Mouse (Mus musculus): ENCODE measurements at regions not wholly inside any gene's neighbourhood (a gene's known extent, or its start where the extent isn't known, plus 50 kb on each side); places are given as distances from the start of the nearest gene placed in this dataset.

DNA sequence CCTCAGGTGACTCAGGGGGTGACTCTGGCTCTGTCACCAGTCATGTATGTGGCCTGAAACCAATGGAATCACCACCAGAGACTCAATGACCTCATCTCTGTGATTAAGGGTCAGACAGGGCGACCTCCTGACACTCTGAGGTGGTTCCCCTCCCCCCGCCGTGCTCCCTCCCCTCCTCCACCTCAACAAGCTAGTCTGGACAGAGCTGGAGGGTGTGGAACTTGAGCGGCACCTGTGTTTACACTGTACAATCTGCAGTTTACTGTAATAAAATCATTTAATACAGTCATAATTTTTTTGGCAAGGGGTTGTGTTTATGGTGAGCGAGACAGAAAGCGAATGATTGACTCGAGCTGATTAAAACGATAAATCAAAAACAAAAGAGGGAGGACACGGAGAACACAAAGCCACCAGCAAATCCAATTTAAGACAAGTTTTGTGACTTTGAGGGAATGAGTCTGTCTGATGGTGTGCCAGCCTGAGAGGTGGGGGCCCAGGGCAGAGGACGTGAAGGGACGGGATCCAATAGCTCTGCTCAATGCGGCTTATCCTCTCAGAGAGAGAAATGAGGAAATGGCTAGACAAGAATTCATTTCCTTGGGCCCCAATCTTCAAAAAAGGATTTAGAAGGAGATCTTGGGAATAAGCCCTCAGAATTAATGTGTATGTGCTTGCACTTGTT is 122.4 kb upstream of the Zfp703 start:
- Histone ChIP-seq H3K27ac (ENCODE audit: low read depth, low read length) (no peak overlapping the region), H3K4me1 (ENCODE audit: control insufficient read depth, insufficient read depth, low read length) (no peaks in the 10 kb centered on the region), H3K9ac (ENCODE audit: low read depth, low read length) (no peak overlapping the region), H3K9me3 (replicated peaks; ENCODE audit: control insufficient read depth, low read length) (no peaks in the 10 kb centered on the region), H3K36me3 (ENCODE audit: control insufficient read depth, insufficient read depth, low read length) (no peaks in the 10 kb centered on the region), H3K4me3 (ENCODE audit: low read depth, low read length) (no peak overlapping the region), H3K4me2 (no peak overlapping the region), H3K27me3 (ENCODE audit: control insufficient read depth, insufficient read depth, low read length) (no peaks in the 10 kb centered on the region; the same call in 1 of the 2 replicates)
- ATAC-seq (replicated peaks; ENCODE audit: insufficient number of reproducible peaks, low FRiP score, low TSS enrichment) = no peak
- WGBS (ENCODE audit: insufficient replicate concordance) = 74% methylated on average over 12 of the region's 12 CpGs

DNA sequence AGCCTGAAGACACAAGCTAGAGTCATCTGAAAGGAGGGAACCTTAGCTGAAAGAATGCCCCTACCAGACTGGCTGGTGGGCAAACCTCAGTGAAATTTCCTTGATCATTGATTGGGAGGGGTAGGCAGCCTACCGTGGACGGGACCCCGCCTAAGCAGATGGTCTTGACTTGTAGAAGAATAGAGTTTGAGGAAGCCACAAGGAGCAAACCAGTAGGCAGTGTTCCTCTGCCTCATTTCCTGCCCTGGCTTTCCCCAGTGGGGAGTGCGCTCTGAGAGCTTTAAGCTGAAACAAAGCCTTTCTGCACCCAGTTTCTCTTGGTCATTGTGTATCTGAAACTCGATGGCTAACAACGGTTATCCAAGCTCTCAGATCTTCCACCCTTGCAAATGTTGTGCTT is 121.9 kb upstream of the Zfp703 start:
- H3K4me2 ChIP-seq = no peak overlapping the region
- no peak overlapping the region for H3K27ac ChIP-seq (ENCODE audit: low read depth, low read length)
- no peak overlapping the region for H3K4me3 ChIP-seq (ENCODE audit: low read depth, low read length)
- WGBS (ENCODE audit: insufficient replicate concordance) = 65% methylated on average over 6 of the region's 6 CpGs
- H3K9me3 ChIP-seq (replicated peaks; ENCODE audit: control insufficient read depth, low read length) = no peaks in the 10 kb centered on the region
- ATAC-seq (replicated peaks; ENCODE audit: insufficient number of reproducible peaks, low FRiP score, low TSS enrichment) = no peak
- no peaks in the 10 kb centered on the region for H3K36me3 ChIP-seq (ENCODE audit: control insufficient read depth, insufficient read depth, low read length)
- no peaks in the 10 kb centered on the region for H3K4me1 ChIP-seq (ENCODE audit: control insufficient read depth, insufficient read depth, low read length)
- no peak overlapping the region for H3K9ac ChIP-seq (ENCODE audit: low read depth, low read length)
- no peaks in the 10 kb centered on the region; the same call in 1 of the 2 replicates for H3K27me3 ChIP-seq (ENCODE audit: control insufficient read depth, insufficient read depth, low read length)

DNA sequence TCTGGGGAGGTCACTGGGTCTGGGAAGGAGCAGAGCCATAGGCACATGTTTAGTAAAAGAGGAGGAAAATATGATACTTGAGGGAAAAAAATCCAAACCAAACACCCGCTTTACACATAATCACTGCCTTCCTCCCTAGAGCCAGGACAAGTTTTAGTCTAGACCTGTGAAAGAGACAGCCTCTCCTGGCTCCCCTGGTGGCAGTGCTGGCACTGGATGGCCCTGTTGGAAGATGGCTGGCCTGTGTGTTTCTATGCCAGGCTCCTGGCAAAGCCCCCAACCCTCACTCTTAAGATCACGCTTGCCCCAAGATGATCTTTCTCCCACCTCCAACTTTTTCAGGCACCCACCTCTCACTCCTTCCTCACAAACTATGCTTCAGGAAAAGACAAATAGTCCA is 112.6 kb upstream of the Zfp703 start:
- Histone ChIP-seq H3K4me3 (ENCODE audit: low read depth, low read length) (no peak overlapping the region), H3K27me3 (ENCODE audit: control insufficient read depth, insufficient read depth, low read length) (no peaks in the 10 kb centered on the region; the same call in 1 of the 2 replicates), H3K36me3 (ENCODE audit: control insufficient read depth, insufficient read depth, low read length) (no peaks in the 10 kb centered on the region), H3K4me1 (ENCODE audit: control insufficient read depth, insufficient read depth, low read length) (peaks cover 8% of the 10 kb centered on the region; the same call in 1 of the 2 replicates), H3K4me2 (no peak overlapping the region), H3K9ac (ENCODE audit: low read depth, low read length) (no peak overlapping the region), H3K9me3 (replicated peaks; ENCODE audit: control insufficient read depth, low read length) (no peaks in the 10 kb centered on the region; the same call in 1 of the 2 replicates), H3K27ac (ENCODE audit: low read depth, low read length) (no peak overlapping the region)
- ATAC-seq (replicated peaks; ENCODE audit: insufficient number of reproducible peaks, low FRiP score, low TSS enrichment) = no peak
- WGBS (ENCODE audit: insufficient replicate concordance) = 74% methylated on average over 2 of the region's 2 CpGs

DNA sequence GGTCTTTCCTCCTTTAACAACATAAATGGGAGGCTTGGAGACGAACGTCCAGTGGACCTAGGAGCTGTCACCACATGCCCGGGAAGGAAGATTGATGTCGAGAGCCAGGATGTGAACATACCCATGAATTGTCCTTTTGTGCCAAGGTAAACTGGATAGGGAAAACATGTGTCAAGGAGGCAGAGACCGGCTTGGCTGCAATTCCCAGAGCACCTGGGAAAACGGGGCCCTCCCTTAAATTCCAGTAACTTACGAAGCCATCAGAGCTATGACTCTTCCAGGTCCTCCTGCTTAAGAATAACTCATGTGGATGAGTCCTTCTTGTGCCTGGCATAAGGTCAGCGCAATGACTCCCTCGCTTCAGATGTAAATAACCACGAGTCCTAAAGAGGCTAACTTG is 112.2 kb upstream of the Zfp703 start:
- no peak overlapping the region for H3K4me3 ChIP-seq (ENCODE audit: low read depth, low read length)
- peaks cover 2% of the 10 kb centered on the region for H3K9me3 ChIP-seq (replicated peaks; ENCODE audit: control insufficient read depth, low read length)
- no peaks in the 10 kb centered on the region; the same call in 1 of the 2 replicates for H3K27me3 ChIP-seq (ENCODE audit: control insufficient read depth, insufficient read depth, low read length)
- no peak overlapping the region for H3K9ac ChIP-seq (ENCODE audit: low read depth, low read length)
- peaks cover 8% of the 10 kb centered on the region; the same call in 1 of the 2 replicates for H3K4me1 ChIP-seq (ENCODE audit: control insufficient read depth, insufficient read depth, low read length)
- WGBS (ENCODE audit: insufficient replicate concordance) = 66% methylated on average over 10 of the region's 10 CpGs
- H3K36me3 ChIP-seq (ENCODE audit: control insufficient read depth, insufficient read depth, low read length) = peaks cover under 1% of the 10 kb centered on the region; the same call in 1 of the 2 replicates
- no peak overlapping the region for H3K27ac ChIP-seq (ENCODE audit: low read depth, low read length)
- no peak for ATAC-seq (replicated peaks; ENCODE audit: insufficient number of reproducible peaks, low FRiP score, low TSS enrichment)
- no peak overlapping the region for H3K4me2 ChIP-seq

DNA sequence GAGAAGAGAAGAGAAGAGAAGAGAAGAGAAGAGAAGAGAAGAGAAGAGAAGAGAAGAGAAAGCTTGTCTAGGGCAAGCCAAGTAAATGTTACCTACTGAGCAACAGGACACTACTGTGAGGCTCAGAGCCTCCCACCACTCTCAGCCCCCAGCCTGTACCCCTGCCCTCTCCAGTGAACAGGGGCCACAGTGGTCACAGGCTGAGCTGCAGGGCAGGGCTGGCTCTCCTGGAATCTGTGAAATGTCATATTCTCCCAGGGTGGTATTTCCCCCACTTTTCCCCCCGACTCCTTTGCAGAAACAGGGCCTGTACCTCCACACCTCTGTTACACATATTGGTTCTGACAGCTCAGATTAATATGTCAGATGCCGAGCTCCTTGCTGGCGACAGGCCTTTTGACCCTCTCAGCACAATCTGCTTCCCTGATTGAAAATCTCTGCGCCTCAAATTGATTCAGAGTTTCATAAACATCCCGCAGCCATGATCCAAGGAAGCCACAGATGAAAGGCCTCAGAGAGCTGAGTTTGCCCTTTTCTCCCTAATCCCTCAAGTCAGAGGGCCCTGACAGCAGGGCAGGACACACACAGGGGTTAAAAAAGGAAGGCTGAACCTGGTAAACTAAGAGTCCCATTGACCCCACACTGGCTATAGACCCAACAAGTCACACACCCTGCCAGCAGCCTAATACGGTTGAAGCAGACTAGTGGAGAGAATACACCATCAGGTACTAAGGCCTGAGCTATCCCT is 108.8 kb upstream of the Zfp703 start:
- Histone ChIP-seq H3K4me3 (ENCODE audit: low read depth, low read length) (no peak overlapping the region), H3K9me3 (replicated peaks; ENCODE audit: control insufficient read depth, low read length) (peaks cover 9% of the 10 kb centered on the region), H3K27me3 (ENCODE audit: control insufficient read depth, insufficient read depth, low read length) (no peaks in the 10 kb centered on the region; the same call in 1 of the 2 replicates), H3K4me2 (no peak overlapping the region), H3K27ac (ENCODE audit: low read depth, low read length) (no peak overlapping the region), H3K9ac (ENCODE audit: low read depth, low read length) (no peak overlapping the region), H3K4me1 (ENCODE audit: control insufficient read depth, insufficient read depth, low read length) (peaks cover 8% of the 10 kb centered on the region; the same call in 1 of the 2 replicates), H3K36me3 (ENCODE audit: control insufficient read depth, insufficient read depth, low read length) (peaks cover 3% of the 10 kb centered on the region; the same call in 1 of the 2 replicates)
- ATAC-seq (replicated peaks; ENCODE audit: insufficient number of reproducible peaks, low FRiP score, low TSS enrichment) = no peak
- WGBS (ENCODE audit: insufficient replicate concordance) = 35% methylated on average over 6 of the region's 6 CpGs

DNA sequence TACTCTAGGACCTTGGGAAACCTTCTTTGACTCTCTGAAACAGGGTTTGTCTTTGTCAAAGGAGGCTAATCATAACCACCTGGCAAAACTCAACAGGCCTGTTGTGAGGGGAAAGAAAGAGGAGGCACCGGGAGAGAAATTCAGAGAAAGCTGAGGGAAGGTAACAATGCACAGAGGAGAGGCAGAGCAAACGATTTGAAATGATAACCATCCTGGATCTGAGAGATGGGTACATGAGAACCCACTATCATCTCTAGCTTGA is 108.3 kb upstream of the Zfp703 start:
- 71% methylated on average over 2 of the region's 2 CpGs for WGBS (ENCODE audit: insufficient replicate concordance)
- Histone ChIP-seq H3K4me1 (ENCODE audit: control insufficient read depth, insufficient read depth, low read length) (peaks cover 8% of the 10 kb centered on the region; the same call in 1 of the 2 replicates), H3K4me3 (ENCODE audit: low read depth, low read length) (no peak overlapping the region), H3K27me3 (ENCODE audit: control insufficient read depth, insufficient read depth, low read length) (no peaks in the 10 kb centered on the region; the same call in 1 of the 2 replicates), H3K9ac (ENCODE audit: low read depth, low read length) (no peak overlapping the region), H3K27ac (ENCODE audit: low read depth, low read length) (no peak overlapping the region), H3K9me3 (replicated peaks; ENCODE audit: control insufficient read depth, low read length) (peaks cover 9% of the 10 kb centered on the region), H3K4me2 (no peak overlapping the region), H3K36me3 (ENCODE audit: control insufficient read depth, insufficient read depth, low read length) (peaks cover 3% of the 10 kb centered on the region; the same call in 1 of the 2 replicates)
- no peak for ATAC-seq (replicated peaks; ENCODE audit: insufficient number of reproducible peaks, low FRiP score, low TSS enrichment)

DNA sequence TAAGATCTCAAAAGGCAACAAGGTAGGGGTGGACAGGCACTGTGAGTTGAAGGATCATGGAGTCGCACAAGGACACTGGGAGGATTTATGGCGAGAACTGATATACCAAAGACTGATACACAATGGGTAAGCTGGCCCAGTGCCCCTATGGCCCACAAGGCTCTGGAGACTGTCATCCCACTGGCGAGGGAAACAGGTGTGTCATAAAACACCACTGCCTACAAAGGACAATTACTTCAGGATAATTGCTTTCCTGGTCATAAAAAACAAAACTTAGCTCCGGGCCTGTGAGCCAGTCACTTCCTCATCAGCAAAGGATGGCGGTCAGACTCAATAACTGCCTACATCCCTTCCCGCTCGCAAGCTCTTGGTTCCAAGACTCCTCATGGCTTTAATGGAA is 105.3 kb upstream of the Zfp703 start:
- no peak overlapping the region for H3K27ac ChIP-seq (ENCODE audit: low read depth, low read length)
- no peak overlapping the region for H3K4me2 ChIP-seq
- 90% methylated on average over 7 of the region's 7 CpGs for WGBS (ENCODE audit: insufficient replicate concordance)
- no peak overlapping the region for H3K9ac ChIP-seq (ENCODE audit: low read depth, low read length)
- ATAC-seq (replicated peaks; ENCODE audit: insufficient number of reproducible peaks, low FRiP score, low TSS enrichment) = no peak
- H3K27me3 ChIP-seq (ENCODE audit: control insufficient read depth, insufficient read depth, low read length) = 0 out of 2 replicates have a peak, but pooled peaks cover 2% of the 10 kb centered on the region
- no peak overlapping the region for H3K4me3 ChIP-seq (ENCODE audit: low read depth, low read length)
- peaks cover 3% of the 10 kb centered on the region; the same call in 1 of the 2 replicates for H3K36me3 ChIP-seq (ENCODE audit: control insufficient read depth, insufficient read depth, low read length)
- H3K4me1 ChIP-seq (ENCODE audit: control insufficient read depth, insufficient read depth, low read length) = peaks cover 3% of the 10 kb centered on the region; the same call in 1 of the 2 replicates
- H3K9me3 ChIP-seq (replicated peaks; ENCODE audit: control insufficient read depth, low read length) = peaks cover 9% of the 10 kb centered on the region

DNA sequence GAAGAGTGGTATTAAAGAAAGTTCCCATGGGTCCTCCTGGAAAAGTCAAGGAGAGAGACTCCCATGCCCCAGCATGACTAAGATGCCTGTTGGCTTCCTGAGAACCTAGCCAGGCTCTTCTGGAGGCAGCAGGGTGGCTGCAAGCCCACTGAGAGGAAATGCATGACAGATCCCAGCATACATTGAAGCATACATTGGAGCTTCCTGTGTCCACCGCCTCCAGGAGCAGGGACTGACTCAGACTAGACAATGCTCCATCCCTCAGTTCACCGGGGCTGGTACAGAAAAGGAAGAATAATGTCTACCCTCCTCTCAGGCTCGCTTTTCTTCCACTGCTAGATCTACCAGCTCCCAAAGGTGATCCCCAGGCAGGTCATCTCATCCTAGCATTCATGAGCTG is 104.7 kb upstream of the Zfp703 start:
- Histone ChIP-seq H3K9me3 (replicated peaks; ENCODE audit: control insufficient read depth, low read length) (peaks cover 9% of the 10 kb centered on the region), H3K4me2 (no peak overlapping the region), H3K9ac (ENCODE audit: low read depth, low read length) (no peak overlapping the region), H3K4me1 (ENCODE audit: control insufficient read depth, insufficient read depth, low read length) (peaks cover 3% of the 10 kb centered on the region; the same call in 1 of the 2 replicates), H3K27me3 (ENCODE audit: control insufficient read depth, insufficient read depth, low read length) (0 out of 2 replicates have a peak, but pooled peaks cover 2% of the 10 kb centered on the region), H3K36me3 (ENCODE audit: control insufficient read depth, insufficient read depth, low read length) (peaks cover 3% of the 10 kb centered on the region; the same call in 1 of the 2 replicates), H3K27ac (ENCODE audit: low read depth, low read length) (no peak overlapping the region), H3K4me3 (ENCODE audit: low read depth, low read length) (no peak overlapping the region)
- WGBS (ENCODE audit: insufficient replicate concordance) = 60% methylated on average over 3 of the region's 3 CpGs
- no peak for ATAC-seq (replicated peaks; ENCODE audit: insufficient number of reproducible peaks, low FRiP score, low TSS enrichment)
